Mouse (Mus musculus) kidney, postnatal 0 days (tissue): ENCODE data around the gene Lap3. TPM values are rescaled to one million over a fixed set of nuclear protein-coding genes. Genes with fewer than 3 reads are reported as not detected.
A peak's percentile ranks its signal among the peaks of the same experiment; 100 is the strongest.

ENCODE experiments used
- ATAC-seq: fragments of 200-750 bp; cut with Nextera tagmentation; replicated peaks from 2 replicates; pipeline ENCODE4 v1.8.0; 2017; ENCODE audit warnings: low read depth, moderate number of reproducible peaks, moderate TSS enrichment, moderate library complexity; ENCODE audit not compliant: low FRiP score
- DNase-seq: peaks from one replicate; pipeline ENCODE4 v3.0.0-alpha.2; 2016; ENCODE audit warnings: low spot score
- H3K27ac ChIP-seq: fragments of 300-500 bp; sonication (generic); 2 replicates; pipeline ENCODE4 v1.5.1; 2014; ENCODE audit warnings: mild to moderate bottlenecking
- H3K27me3 ChIP-seq: fragments of 300-500 bp; sonication (generic); 2 replicates; pipeline ENCODE4 v1.6.1; 2014; ENCODE audit warnings: low read length, mixed read lengths; ENCODE audit not compliant: insufficient read depth
- H3K36me3 ChIP-seq: fragments of 300-500 bp; sonication (generic); 2 replicates; pipeline ENCODE4 v1.6.1; 2014; ENCODE audit warnings: low read length, mixed read lengths; ENCODE audit not compliant: insufficient read depth
- H3K4me1 ChIP-seq: fragments of 300-500 bp; sonication (generic); replicated peaks from 2 replicates; pipeline ENCODE4 v1.6.1; 2014; ENCODE audit warnings: antibody characterized with exemption, low read length, mixed read lengths; ENCODE audit not compliant: insufficient read depth
- H3K4me2 ChIP-seq: fragments of 300-500 bp; sonication (generic); 2 replicates; pipeline ENCODE4 v1.6.1; 2014; ENCODE audit warnings: mild to moderate bottlenecking, low read length, moderate library complexity, mixed read lengths
- H3K4me3 ChIP-seq: fragments of 300-500 bp; sonication (generic); replicated peaks from 2 replicates; pipeline ENCODE4 v1.5.1; 2014; ENCODE audit warnings: low read depth, low read length
- H3K9ac ChIP-seq: fragments of 300-500 bp; sonication (generic); 2 replicates; pipeline ENCODE4 v1.6.1; 2014; ENCODE audit warnings: low read depth, low read length
- H3K9me3 ChIP-seq: fragments of 300-500 bp; sonication (generic); replicated peaks from 2 replicates; pipeline ENCODE4 v1.6.1; 2016; ENCODE audit warnings: low read length, inconsistent platforms, mixed read lengths
- CTCF ChIP-seq: IDR thresholded peaks from 2 replicates; pipeline ENCODE4 v1.5.1; 2016; ENCODE audit warnings: antibody characterized with exemption, low read depth, mild to moderate bottlenecking, moderate library complexity
- WGBS: fragments of 180-500 bp; shearing (Covaris S2); extraction: QIAGEN DNeasy Blood & Tissue Kit; methylation state at CpG from one replicate; pipeline ENCODE4 v1.1.7; 2014; 5-methylcytosine and 5-hydroxymethylcytosine counted together
- polyA plus RNA-seq: library from polyadenylated mRNA; unstranded; fragments of >200 nt; fragmentation: Nextera tagmentation; extraction: Ambion mirVana; gene quantifications from 2 replicates; pipeline ENCODE4 v1.2.1, GENCODE M21; 2015

Lap3 gene
- 99.7 and 114 TPM in 2 replicates for polyA plus RNA-seq

- H3K9me3 ChIP-seq: no peaks in the 10 kb centered on the region
- H3K27me3 ChIP-seq: no peaks in the 10 kb centered on the region
- peak; percentile 48 for TF ChIP-seq CTCF
- ATAC-seq (peak; percentile 96), DNase-seq (peak; percentile 98)
- 0 out of 2 replicates have a peak, but pooled peaks cover 3% of the 10 kb centered on the region for H3K36me3 ChIP-seq
- no peaks in the 10 kb centered on the region for H3K4me1 ChIP-seq
- peak within 1 kb of the TSS; percentile 83 for H3K27ac ChIP-seq
- H3K4me3 ChIP-seq: peak within 1 kb of the TSS; percentile 69
- peak within 1 kb of the TSS; percentile 83 for H3K4me2 ChIP-seq
- H3K9ac ChIP-seq: peak within 1 kb of the TSS; percentile 80
- under 1% methylated on average over 78 of the region's 78 CpGs for WGBS
Measured at GRCm38 (mm10) chr5:45493191-45494092, at the start of gene Lap3. Lap3 (plus strand) TSS chr5:45493374.

- peak overlapping the region; percentile 13; the same call in 1 of the 2 replicates for H3K27ac ChIP-seq
- 78% methylated on average over 8 of the region's 8 CpGs for WGBS
- H3K4me3 ChIP-seq: no peak overlapping the region
Measured at GRCm38 (mm10) chr5:45444130-45444832, 48.9 kb upstream of the Lap3 start.

DNA sequence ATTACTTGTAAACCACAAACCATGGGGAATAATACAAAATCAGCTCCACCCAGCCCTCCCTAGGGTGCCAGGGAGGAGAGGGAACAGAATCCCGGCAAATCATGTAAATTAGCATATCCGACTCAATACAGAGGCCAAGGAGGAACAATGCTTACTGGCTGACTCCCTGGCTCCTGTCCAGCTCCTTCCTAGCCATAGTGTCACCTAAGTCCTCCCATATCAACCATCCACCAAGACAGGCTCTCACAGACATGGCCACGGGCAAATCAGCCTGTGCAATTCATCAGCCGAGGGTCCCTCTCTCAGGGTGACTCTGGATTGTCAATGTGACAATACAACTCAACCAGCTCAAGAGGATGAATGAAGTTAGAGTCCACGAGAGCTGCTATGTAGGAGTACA, 44.5 kb upstream of the Lap3 start:
- WGBS: 41% methylated on average over 5 of the region's 5 CpGs
- no peak overlapping the region for H3K27ac ChIP-seq
- peak overlapping the region; percentile 65 for H3K4me3 ChIP-seq
- no peak for DNase-seq
- no peaks in the 10 kb centered on the region for H3K27me3 ChIP-seq
- no peak for TF ChIP-seq CTCF
- H3K4me1 ChIP-seq: peaks cover 10% of the 10 kb centered on the region; the same call in 1 of the 2 replicates
- peak overlapping the region; percentile 77; the same call in 1 of the 2 replicates for H3K9ac ChIP-seq
- H3K36me3 ChIP-seq: peaks cover 9% of the 10 kb centered on the region; the same call in 1 of the 2 replicates
- H3K4me2 ChIP-seq: peak overlapping the region; percentile 78
- H3K9me3 ChIP-seq: no peaks in the 10 kb centered on the region
- ATAC-seq: no peak

More at GRCm38 (mm10) chr5:45444130-45444832, 48.9 kb upstream of the Lap3 start:
- Histone ChIP-seq H3K9me3 (no peaks in the 10 kb centered on the region), H3K9ac (no peak overlapping the region), H3K36me3 (peaks cover 13% of the 10 kb centered on the region; the same call in 1 of the 2 replicates), H3K27me3 (no peaks in the 10 kb centered on the region), H3K4me2 (no peak overlapping the region), H3K4me1 (peaks cover 9% of the 10 kb centered on the region; the same call in 1 of the 2 replicates)
- TF ChIP-seq CTCF: no peak
- ATAC-seq (peak; percentile 62; the same call in 1 of the 2 replicates), DNase-seq (no peak)

GRCm38 (mm10) chr5:45449206-45449605, 44.0 kb upstream of the Lap3 start:
- WGBS: 1% methylated on average over 8 of the region's 8 CpGs

GRCm38 (mm10) chr5:45449831-45450716, 43.1 kb upstream of the Lap3 start, which contains the start of gene Qdpr:
Qdpr (minus strand) TSS chr5:45450236.
- Histone ChIP-seq H3K4me2 (peak within 1 kb of the TSS; percentile 78), H3K9ac (peak within 1 kb of the TSS; percentile 77), H3K36me3 (no peaks in the 10 kb centered on the region), H3K9me3 (no peaks in the 10 kb centered on the region), H3K27ac (peak within 1 kb of the TSS; percentile 90), H3K27me3 (no peaks in the 10 kb centered on the region), H3K4me3 (peak within 1 kb of the TSS; percentile 65), H3K4me1 (peaks cover 10% of the 10 kb centered on the region; the same call in 1 of the 2 replicates)
- TF ChIP-seq CTCF: peak; percentile 22; the same call in 1 of the 2 replicates
- ATAC-seq: peak; percentile 99
- DNase-seq: peak; percentile 100
- under 1% methylated on average over 70 of the region's 70 CpGs for WGBS

More at GRCm38 (mm10) chr5:45449206-45449605, 44.0 kb upstream of the Lap3 start:
- TF ChIP-seq CTCF: no peak
- H3K27ac ChIP-seq: peak overlapping the region; percentile 90
- H3K4me1 ChIP-seq: peaks cover 10% of the 10 kb centered on the region; the same call in 1 of the 2 replicates
- no peaks in the 10 kb centered on the region for H3K9me3 ChIP-seq
- H3K36me3 ChIP-seq: peaks cover 4% of the 10 kb centered on the region; the same call in 1 of the 2 replicates
- peak overlapping the region; percentile 65 for H3K4me3 ChIP-seq
- no peaks in the 10 kb centered on the region for H3K27me3 ChIP-seq
- peak overlapping the region; percentile 77 for H3K9ac ChIP-seq
- ATAC-seq (no peak), DNase-seq (no peak)
- peak overlapping the region; percentile 78 for H3K4me2 ChIP-seq
